28 mouse cellular contexts compared by ENCODE assay signal in genomic region chrX:169950596-169950995, GRCm38 (mm10). TPM values are rescaled to one million over a fixed set of nuclear protein-coding genes. Genes with fewer than 3 reads are reported as not detected.
DNase-seq lines count a peak whose midpoint lies in the region; ATAC-seq lines count a peak whose summit lies in the region.
"Had no signal": no experiment of that assay in that cellular context is flagged by ENCODE, and none has a peak within 500 bp of the region (broad histone marks: within the 10 kb centered on the region; RNA-seq: fewer than 3 reads in every experiment).

No protein-coding gene starts in this region.

- no peak for ATAC-seq in heart, embryonic 12.5 days (ENCODE audit: insufficient number of reproducible peaks, low FRiP score)
- ATAC-seq in heart, embryonic 15.5 days (replicated peaks; ENCODE audit: insufficient number of reproducible peaks, insufficient read depth, low FRiP score, low read depth) = no peak
- ATAC-seq in forebrain, embryonic 15.5 days (replicated peaks) = no peak
- ATAC-seq in erythroblast, adult 5-6 weeks (replicated peaks; ENCODE audit: low FRiP score, poor library complexity, severe bottlenecking) = no peak
- ATAC-seq: activated CD4-positive, CD25-positive, alpha-beta regulatory T cell, adult 4 months; CD4-positive, CD25-positive, alpha-beta regulatory T cell, adult 4 months; forebrain, postnatal 0 days; intestine, postnatal 0 days had no signal

- no peak overlapping the region for H3K4me2 ChIP-seq in heart, embryonic 12.5 days
- no peak overlapping the region for H3K4me2 ChIP-seq in heart, embryonic 15.5 days
- no peak overlapping the region for H3K4me2 ChIP-seq in forebrain, embryonic 15.5 days (replicated peaks)
- H3K4me2 ChIP-seq: forebrain, embryonic 12.5 days; heart, embryonic 11.5 days; hindbrain, embryonic 14.5 days had no signal

- 0 out of 2 replicates have a peak overlapping the region, but pooled peaks have one; percentile 36 for H3K27ac ChIP-seq in heart, embryonic 10.5 days
- H3K27ac ChIP-seq in heart, embryonic 12.5 days (ENCODE audit: poor library complexity, severe bottlenecking) = no peak overlapping the region
- 0 out of 2 replicates have a peak overlapping the region, but pooled peaks have one; percentile 37 for H3K27ac ChIP-seq in heart, embryonic 15.5 days
- H3K27ac ChIP-seq in forebrain, embryonic 15.5 days (replicated peaks) = no peak overlapping the region
- H3K27ac ChIP-seq: forebrain, embryonic 12.5 days; gastrocnemius, adult 2 months; heart, adult 2 months; hindbrain, embryonic 14.5 days had no signal

- no peaks in the 10 kb centered on the region for H3K4me1 ChIP-seq in heart, embryonic 10.5 days
- no peaks in the 10 kb centered on the region; the same call in 1 of the 2 replicates for H3K4me1 ChIP-seq in heart, embryonic 12.5 days (replicated peaks)
- 0 out of 2 replicates have a peak, but pooled peaks cover 2% of the 10 kb centered on the region for H3K4me1 ChIP-seq in heart, embryonic 15.5 days (replicated peaks)
- H3K4me1 ChIP-seq in forebrain, embryonic 15.5 days = peaks cover 6% of the 10 kb centered on the region; the same call in 1 of the 2 replicates
- H3K4me1 ChIP-seq: forebrain, embryonic 12.5 days had no signal

- no peaks in the 10 kb centered on the region for H3K9me3 ChIP-seq in heart, embryonic 10.5 days
- H3K9me3 ChIP-seq in heart, embryonic 12.5 days (replicated peaks) = no peaks in the 10 kb centered on the region
- H3K9me3 ChIP-seq in heart, embryonic 15.5 days (replicated peaks) = no peaks in the 10 kb centered on the region
- no peaks in the 10 kb centered on the region for H3K9me3 ChIP-seq in forebrain, embryonic 15.5 days
- H3K9me3 ChIP-seq: forebrain, embryonic 12.5 days had no signal

- WGBS in heart, embryonic 10.5 days = 82% methylated on average over 1 of the region's 1 CpGs
- 78% methylated on average over 1 of the region's 1 CpGs for WGBS in heart, embryonic 12.5 days
- WGBS in heart, embryonic 15.5 days = 75% methylated on average over 1 of the region's 1 CpGs
- WGBS in forebrain, embryonic 15.5 days = 38% methylated on average over 1 of the region's 1 CpGs

- no peak overlapping the region for H3K9ac ChIP-seq in heart, embryonic 12.5 days
- no peak overlapping the region for H3K9ac ChIP-seq in heart, embryonic 15.5 days
- no peak overlapping the region for H3K9ac ChIP-seq in forebrain, embryonic 15.5 days (replicated peaks)
- H3K9ac ChIP-seq: forebrain, embryonic 12.5 days; forebrain, postnatal 0 days; hindbrain, embryonic 14.5 days had no signal

- H3K36me3 ChIP-seq in heart, embryonic 10.5 days = no peaks in the 10 kb centered on the region
- H3K36me3 ChIP-seq in heart, embryonic 12.5 days = no peaks in the 10 kb centered on the region
- H3K36me3 ChIP-seq in heart, embryonic 15.5 days = no peaks in the 10 kb centered on the region
- H3K36me3 ChIP-seq in forebrain, embryonic 15.5 days = no peaks in the 10 kb centered on the region
- H3K36me3 ChIP-seq: forebrain, embryonic 12.5 days had no signal

- no peak for DNase-seq in heart, embryonic 10.5 days (ENCODE audit: low spot score)
- DNase-seq in heart, adult 18-20 months = no peak
- peak; percentile 86 for DNase-seq in 3T3-L1 (ENCODE audit: low read depth, low spot score)
- peak; percentile 16 for DNase-seq in adipocyte (ENCODE audit: low spot score)
- DNase-seq: adrenal gland, postnatal 10 days; adrenal gland, postnatal 36 days; B cell, adult 2 months; cerebellum, adult 18-20 months; cerebellum, adult 9-10 months; cerebellum, postnatal 14 days; forebrain, postnatal 0 days; gastrocnemius, adult 2 months; gastrocnemius, postnatal 14 days; heart, adult 2 months; heart, postnatal 10 days; heart, postnatal 4 days; kidney, adult 2 months had no signal

- no peak overlapping the region for H3K4me3 ChIP-seq in heart, embryonic 10.5 days
- no peak overlapping the region for H3K4me3 ChIP-seq in heart, embryonic 12.5 days
- no peak overlapping the region for H3K4me3 ChIP-seq in heart, embryonic 15.5 days
- H3K4me3 ChIP-seq in forebrain, embryonic 15.5 days = no peak overlapping the region
- H3K4me3 ChIP-seq: erythroblast, embryonic 14.5 days; forebrain, embryonic 12.5 days; gastrocnemius, adult 2 months; heart, adult 2 months had no signal

- H3K27me3 ChIP-seq in heart, embryonic 10.5 days (ENCODE audit: insufficient read depth, poor library complexity, severe bottlenecking) = no peaks in the 10 kb centered on the region
- H3K27me3 ChIP-seq in heart, embryonic 12.5 days (replicated peaks) = no peaks in the 10 kb centered on the region
- H3K27me3 ChIP-seq in heart, embryonic 15.5 days = no peaks in the 10 kb centered on the region
- H3K27me3 ChIP-seq in forebrain, embryonic 15.5 days = no peaks in the 10 kb centered on the region

RNA-seq across cellular contexts. Expression of gene Gm21887, which starts 58.9 kb away (rescaled TPM):
- polyA plus RNA-seq in heart, embryonic 10.5 days (2016; fragmentation: Nextera tagmentation; extraction: Ambion mirVana) = 121 and 172 TPM in 2 replicates
- 121 and 171 TPM in 2 replicates for polyA plus RNA-seq in heart, embryonic 12.5 days (2016; fragmentation: Nextera tagmentation; extraction: Ambion mirVana)
- polyA plus RNA-seq in heart, embryonic 15.5 days (2015; fragmentation: Nextera tagmentation; extraction: Ambion mirVana) = 122 and 155 TPM in 2 replicates
- total RNA-seq in heart, adult 18-20 months (2021) = 10 to 100 TPM; 43.1 to 43.4 TPM
- polyA plus RNA-seq in forebrain, embryonic 15.5 days (2015; fragmentation: Nextera tagmentation; extraction: Ambion mirVana) = 189 and 242 TPM in 2 replicates
- 4.0 and 24.0 TPM in 2 replicates for total RNA-seq in erythroblast, adult 5-6 weeks (2015; ENCODE audit: low replicate concordance)
- total RNA-seq in erythroblast, adult 5-6 weeks (2017; ENCODE audit: low replicate concordance) = 59.6 and 87.8 TPM in 2 replicates

Comparison
In these comparisons a context has a peak if more than half of its experiments do, and no peak if none do; other contexts are left out.
1. H3K27ac ChIP-seq: peak in heart, embryonic 10.5 days (single experiment) and heart, embryonic 15.5 days (single experiment); none in heart, embryonic 12.5 days (single experiment) and forebrain, embryonic 15.5 days (single experiment).
2. DNase-seq: peak in 3T3-L1 (single experiment) and adipocyte (single experiment); none in heart, embryonic 10.5 days (single experiment) and heart, adult 18-20 months (0 of 2).